Mouse (Mus musculus): ENCODE data around the gene Mex3b. TPM values are rescaled to one million over a fixed set of nuclear protein-coding genes. Genes with fewer than 3 reads are reported as not detected.

The Mex3b gene
- polyA plus RNA-seq, 1 experiment from 2014 or later = 30.8 TPM

GRCm38 (mm10) chr7:82903006-82903405 lies 35.9 kb downstream of the Mex3b start:
- Histone ChIP-seq H3K4me1 (ENCODE audit: control insufficient read depth, insufficient read depth, low read length) (no peaks in the 10 kb centered on the region), H3K4me3 (ENCODE audit: low read depth, low read length) (no peak overlapping the region), H3K9ac (replicated peaks; ENCODE audit: low read depth, low read length) (no peak overlapping the region), H3K36me3 (ENCODE audit: control insufficient read depth, insufficient read depth, low read length) (no peaks in the 10 kb centered on the region), H3K4me2 (ENCODE audit: low read depth, low read length) (no peak overlapping the region), H3K27ac (ENCODE audit: low read depth, low read length) (no peak overlapping the region), H3K27me3 (ENCODE audit: control insufficient read depth, insufficient read depth, low read length) (no peaks in the 10 kb centered on the region), H3K9me3 (ENCODE audit: control insufficient read depth, low read length) (no peaks in the 10 kb centered on the region)
- no peak for ATAC-seq (ENCODE audit: low read depth)
- 77% methylated on average over 3 of the region's 3 CpGs for WGBS

- H3K27ac ChIP-seq (ENCODE audit: low read depth, low read length) = no peak overlapping the region
- H3K4me1 ChIP-seq (ENCODE audit: control insufficient read depth, insufficient read depth, low read length) = no peaks in the 10 kb centered on the region
- H3K9ac ChIP-seq (replicated peaks; ENCODE audit: low read depth, low read length) = no peak overlapping the region
- H3K36me3 ChIP-seq (ENCODE audit: control insufficient read depth, insufficient read depth, low read length) = no peaks in the 10 kb centered on the region
- WGBS = 77% methylated on average over 3 of the region's 3 CpGs
- H3K4me3 ChIP-seq (ENCODE audit: low read depth, low read length) = no peak overlapping the region
- H3K4me2 ChIP-seq (ENCODE audit: low read depth, low read length) = no peak overlapping the region
- H3K9me3 ChIP-seq (ENCODE audit: control insufficient read depth, low read length) = no peaks in the 10 kb centered on the region
- H3K27me3 ChIP-seq (ENCODE audit: control insufficient read depth, insufficient read depth, low read length) = no peaks in the 10 kb centered on the region
- ATAC-seq (ENCODE audit: low read depth) = no peak
Measured at GRCm38 (mm10) chr7:82905527-82905926, 38.4 kb downstream of the Mex3b start.

- no peak overlapping the region for H3K9ac ChIP-seq (replicated peaks; ENCODE audit: low read depth, low read length)
- no peaks in the 10 kb centered on the region for H3K4me1 ChIP-seq (ENCODE audit: control insufficient read depth, insufficient read depth, low read length)
- H3K36me3 ChIP-seq (ENCODE audit: control insufficient read depth, insufficient read depth, low read length) = no peaks in the 10 kb centered on the region
- no peak overlapping the region for H3K4me2 ChIP-seq (ENCODE audit: low read depth, low read length)
- no peak for ATAC-seq (ENCODE audit: low read depth)
- WGBS = 89% methylated on average over 1 of the region's 1 CpGs
- no peak overlapping the region for H3K27ac ChIP-seq (ENCODE audit: low read depth, low read length)
- H3K4me3 ChIP-seq (ENCODE audit: low read depth, low read length) = no peak overlapping the region
- no peaks in the 10 kb centered on the region for H3K9me3 ChIP-seq (ENCODE audit: control insufficient read depth, low read length)
- H3K27me3 ChIP-seq (ENCODE audit: control insufficient read depth, insufficient read depth, low read length) = no peaks in the 10 kb centered on the region
Measured at GRCm38 (mm10) chr7:82907081-82907480, 39.9 kb downstream of the Mex3b start.

- no peak for ATAC-seq (ENCODE audit: low read depth)
- WGBS = 70% methylated on average over 10 of the region's 10 CpGs
- no peak overlapping the region for H3K9ac ChIP-seq (replicated peaks; ENCODE audit: low read depth, low read length)
- no peaks in the 10 kb centered on the region for H3K36me3 ChIP-seq (ENCODE audit: control insufficient read depth, insufficient read depth, low read length)
- H3K4me2 ChIP-seq (ENCODE audit: low read depth, low read length) = no peak overlapping the region
- H3K4me3 ChIP-seq (ENCODE audit: low read depth, low read length) = no peak overlapping the region
- H3K27me3 ChIP-seq (ENCODE audit: control insufficient read depth, insufficient read depth, low read length) = no peaks in the 10 kb centered on the region
- no peaks in the 10 kb centered on the region for H3K4me1 ChIP-seq (ENCODE audit: control insufficient read depth, insufficient read depth, low read length)
- H3K9me3 ChIP-seq (ENCODE audit: control insufficient read depth, low read length) = no peaks in the 10 kb centered on the region
- no peak overlapping the region for H3K27ac ChIP-seq (ENCODE audit: low read depth, low read length)
Measured at GRCm38 (mm10) chr7:82910536-82911384, 43.6 kb downstream of the Mex3b start.

GRCm38 (mm10) chr7:82911501-82911900 lies 44.4 kb downstream of the Mex3b start:
- Histone ChIP-seq H3K27me3 (ENCODE audit: control insufficient read depth, insufficient read depth, low read length) (no peaks in the 10 kb centered on the region), H3K4me1 (ENCODE audit: control insufficient read depth, insufficient read depth, low read length) (no peaks in the 10 kb centered on the region), H3K36me3 (ENCODE audit: control insufficient read depth, insufficient read depth, low read length) (no peaks in the 10 kb centered on the region), H3K9ac (replicated peaks; ENCODE audit: low read depth, low read length) (no peak overlapping the region), H3K9me3 (ENCODE audit: control insufficient read depth, low read length) (no peaks in the 10 kb centered on the region), H3K4me3 (ENCODE audit: low read depth, low read length) (no peak overlapping the region), H3K4me2 (ENCODE audit: low read depth, low read length) (no peak overlapping the region), H3K27ac (ENCODE audit: low read depth, low read length) (no peak overlapping the region)
- no peak for ATAC-seq (ENCODE audit: low read depth)
- 95% methylated on average over 10 of the region's 10 CpGs for WGBS

- no peak overlapping the region for H3K4me3 ChIP-seq (ENCODE audit: low read depth, low read length)
- H3K27me3 ChIP-seq (ENCODE audit: control insufficient read depth, insufficient read depth, low read length) = no peaks in the 10 kb centered on the region
- H3K4me2 ChIP-seq (ENCODE audit: low read depth, low read length) = no peak overlapping the region
- H3K36me3 ChIP-seq (ENCODE audit: control insufficient read depth, insufficient read depth, low read length) = no peaks in the 10 kb centered on the region
- no peaks in the 10 kb centered on the region for H3K4me1 ChIP-seq (ENCODE audit: control insufficient read depth, insufficient read depth, low read length)
- 85% methylated on average over 4 of the region's 4 CpGs for WGBS
- H3K9ac ChIP-seq (replicated peaks; ENCODE audit: low read depth, low read length) = no peak overlapping the region
- no peak for ATAC-seq (ENCODE audit: low read depth)
- no peak overlapping the region for H3K27ac ChIP-seq (ENCODE audit: low read depth, low read length)
- no peaks in the 10 kb centered on the region for H3K9me3 ChIP-seq (ENCODE audit: control insufficient read depth, low read length)
Measured at GRCm38 (mm10) chr7:82914297-82914696, 47.2 kb downstream of the Mex3b start.

Other genes with a start within 250 kb of the Mex3b start
- gene Saxo2, start 218.8 kb upstream of the Mex3b start, polyA plus RNA-seq (2014; fragmentation: Nextera tagmentation; extraction: Ambion mirVana) = 28.3 and 38.2 TPM in 2 replicates
- gene Efl1, start 218.7 kb upstream of the Mex3b start, polyA plus RNA-seq (2014; fragmentation: Nextera tagmentation; extraction: Ambion mirVana) = 20.5 and 28.1 TPM in 2 replicates

Measured in neural tube, embryonic 14.5 days (tissue).